Mouse (Mus musculus) adrenal gland, adult 8-10 months (tissue): Measurements from ENCODE around the gene Rad18. TPM values are rescaled to one million over a fixed set of nuclear protein-coding genes. Genes with fewer than 3 reads are reported as not detected.
"Not testable (repeated sequence)": the region's sequence is repeated elsewhere in the genome, so short reads cannot be mapped to it uniquely, and the experiment has no call there.

Experiments used
- DNase-seq: peaks from one replicate; pipeline ENCODE4 v3.0.0; 2022
- total RNA-seq, 4 experiments: library from RNA; stranded (reverse); gene quantifications; 2 replicates each; pipeline ENCODE4 v1.2.4; 2022

The Rad18 gene
- 1 to 10 TPM; 6.2 to 8.7 (median 7.8) TPM for total RNA-seq

GRCm38 (mm10) chr6:112696056-112696950 lies at the start of gene Rad18:
Gene Rad18, minus strand, starts transcription at chr6:112696686.
- DNase-seq = peak; percentile 75

DNA sequence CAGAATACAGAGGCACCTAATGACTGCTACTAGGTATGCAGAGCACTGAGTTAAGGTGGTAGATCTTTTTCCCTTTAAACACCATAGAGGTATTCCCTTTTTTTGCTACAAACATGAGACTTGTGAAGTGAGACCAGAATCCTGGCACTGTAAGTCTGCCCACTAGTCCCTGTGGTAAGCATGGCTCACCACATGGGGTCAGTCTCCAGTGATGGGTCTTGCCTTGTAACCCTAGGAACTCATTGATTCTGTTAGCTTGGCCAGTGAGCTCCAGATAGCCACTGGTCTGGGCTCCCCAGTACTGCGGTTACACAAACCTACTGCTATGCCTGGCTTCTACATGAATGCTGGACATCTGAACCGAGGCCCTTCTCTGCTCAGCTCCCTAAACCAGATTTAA lies 45.8 kb upstream of the Rad18 start:
- no peak for DNase-seq

DNA sequence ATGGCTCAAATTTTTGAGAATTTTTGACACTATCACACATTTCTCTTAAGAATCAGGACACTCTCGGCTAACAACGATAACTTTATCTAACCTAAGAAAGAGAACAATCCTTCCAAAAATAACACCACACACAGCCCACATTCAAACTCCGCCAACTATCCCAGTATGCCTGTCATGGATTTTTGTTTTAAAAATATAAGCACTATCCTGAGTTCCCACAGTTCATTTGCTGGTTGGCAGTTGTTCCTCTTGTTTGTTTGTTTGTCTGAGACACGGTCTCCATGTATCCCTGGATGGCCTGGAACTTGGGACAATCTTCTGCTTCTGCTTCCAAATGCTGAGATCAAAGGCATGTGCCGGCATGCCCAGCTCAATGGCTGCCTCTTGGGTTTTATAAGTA lies 45.3 kb upstream of the Rad18 start:
- no peak for DNase-seq

GRCm38 (mm10) chr6:112739635-112740034 lies 43.1 kb upstream of the Rad18 start:
- no peak for DNase-seq

GRCm38 (mm10) chr6:112738924-112739323 lies 42.4 kb upstream of the Rad18 start:
- DNase-seq = no peak

DNA sequence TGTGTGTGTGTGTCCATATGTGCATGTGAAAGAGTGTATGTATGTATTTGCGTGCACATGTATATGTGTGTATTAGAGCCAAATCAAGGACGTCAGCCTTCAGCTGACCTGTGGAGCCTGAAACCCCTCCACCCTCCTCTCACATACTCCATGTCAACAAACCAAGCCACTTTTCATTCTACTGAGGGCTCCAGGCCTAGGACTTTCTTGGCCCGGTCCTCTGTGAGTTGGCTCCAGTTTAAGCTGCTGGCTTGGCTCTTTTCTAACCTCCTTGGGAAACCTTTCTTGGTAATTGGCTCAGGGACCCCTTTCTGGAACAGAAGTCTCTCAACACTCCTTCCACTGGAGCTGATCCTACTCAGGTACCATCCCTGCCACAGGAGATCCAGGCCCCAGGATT lies 40.0 kb upstream of the Rad18 start:
- DNase-seq = no peak

GRCm38 (mm10) chr6:112735054-112735453 lies 38.6 kb upstream of the Rad18 start:
- DNase-seq = no peak

GRCm38 (mm10) chr6:112733942-112734341 lies 37.5 kb upstream of the Rad18 start:
- no peak for DNase-seq

GRCm38 (mm10) chr6:112732434-112732833 lies 35.9 kb upstream of the Rad18 start:
- no peak for DNase-seq

DNA sequence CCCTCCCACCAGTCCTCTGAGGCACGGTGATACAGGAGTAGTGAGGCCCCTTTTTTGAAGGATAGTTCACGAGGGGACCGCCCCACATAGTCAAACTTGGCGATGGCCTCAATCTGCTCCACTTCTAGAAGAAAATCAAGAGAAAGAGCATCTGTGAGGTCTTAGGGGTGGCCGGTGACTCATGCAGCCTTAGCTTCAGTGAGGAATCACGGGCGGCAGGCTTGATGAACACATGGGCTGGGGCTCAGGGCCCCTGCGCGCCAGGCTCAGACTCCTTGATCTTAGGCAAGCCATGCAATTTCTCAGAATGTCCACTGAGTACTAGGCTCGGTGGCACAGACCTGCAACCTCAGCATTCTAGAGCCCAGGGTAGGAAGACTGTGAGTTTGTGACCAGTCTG lies 34.9 kb upstream of the Rad18 start:
- DNase-seq = peak; percentile 57

- DNase-seq = peak; percentile 33
Measured at GRCm38 (mm10) chr6:112728760-112729422, 32.4 kb upstream of the Rad18 start.

GRCm38 (mm10) chr6:112725468-112725867 lies 29.0 kb upstream of the Rad18 start:
- no peak for DNase-seq

DNA sequence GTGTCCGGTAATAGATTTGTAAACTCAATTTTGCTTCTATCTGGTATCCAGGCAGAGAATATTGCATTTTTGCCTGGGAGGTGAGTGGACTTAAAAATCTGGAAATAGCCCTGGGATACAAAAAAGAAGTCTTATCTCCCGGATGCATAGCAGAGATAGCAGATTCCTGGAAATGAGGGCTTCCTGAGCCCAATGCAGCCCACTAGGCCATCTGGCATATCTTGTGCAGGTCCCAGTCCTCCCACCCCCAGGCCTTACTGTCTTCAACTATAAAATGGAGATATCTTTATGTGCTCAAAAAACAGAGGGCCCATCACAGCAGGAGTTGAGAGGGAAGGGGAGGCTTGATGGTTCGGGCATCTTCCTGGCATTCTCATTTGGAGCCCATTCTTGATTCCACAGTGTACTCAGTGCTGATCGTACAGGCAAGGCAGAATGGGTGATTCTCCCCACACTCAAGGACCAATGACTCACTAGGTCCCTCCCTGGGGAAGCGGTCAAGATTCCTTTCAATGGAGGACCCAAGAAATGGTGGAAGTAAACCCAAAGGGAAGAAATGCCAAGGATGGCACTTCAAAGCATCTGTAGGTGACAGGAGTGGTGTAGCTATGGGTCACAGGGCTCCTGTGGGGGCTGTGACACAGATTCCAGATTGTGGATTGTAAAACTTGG lies 24.1 kb upstream of the Rad18 start:
- DNase-seq = no peak

DNA sequence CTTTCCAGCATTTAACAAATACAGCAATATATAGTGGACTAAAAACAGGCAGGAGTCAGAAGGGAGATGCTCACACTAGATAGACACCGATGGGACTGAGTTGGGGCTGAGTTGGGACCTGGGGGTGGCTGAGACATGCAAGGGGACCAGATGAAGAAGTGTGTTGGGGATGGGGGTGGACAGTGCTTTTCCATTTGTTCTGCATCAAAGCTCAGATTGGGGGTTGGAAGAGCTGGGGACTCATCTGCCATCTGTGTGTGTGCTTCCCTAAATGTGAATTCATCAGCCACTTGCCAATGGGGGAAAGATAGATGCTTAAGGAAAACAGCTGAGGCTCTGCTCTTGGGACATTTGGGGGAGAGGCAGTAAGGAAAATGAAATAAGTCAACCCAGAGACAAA lies 23.5 kb upstream of the Rad18 start:
- no peak for DNase-seq

DNA sequence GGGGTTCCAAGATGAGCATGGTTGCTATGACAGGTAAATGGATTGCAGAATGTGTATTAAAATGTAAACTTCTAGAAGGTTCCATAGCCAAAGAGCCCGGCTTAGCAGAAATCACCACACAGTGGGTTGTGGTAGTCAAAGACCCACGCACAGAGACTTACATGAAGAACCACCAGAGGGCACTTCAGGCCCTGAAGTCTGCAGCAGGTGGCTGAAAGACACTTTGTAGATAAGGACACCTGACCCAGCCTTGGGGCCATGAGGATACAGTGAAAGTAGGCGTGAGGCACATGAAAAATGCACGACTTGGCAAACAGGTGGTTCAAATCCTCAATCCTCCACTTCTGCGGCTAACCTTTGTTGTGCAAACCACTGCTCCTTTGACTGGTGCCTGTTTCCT lies 20.7 kb upstream of the Rad18 start:
- DNase-seq = no peak

- no peak for DNase-seq
Measured at GRCm38 (mm10) chr6:112713951-112714350, 17.5 kb upstream of the Rad18 start.

DNA sequence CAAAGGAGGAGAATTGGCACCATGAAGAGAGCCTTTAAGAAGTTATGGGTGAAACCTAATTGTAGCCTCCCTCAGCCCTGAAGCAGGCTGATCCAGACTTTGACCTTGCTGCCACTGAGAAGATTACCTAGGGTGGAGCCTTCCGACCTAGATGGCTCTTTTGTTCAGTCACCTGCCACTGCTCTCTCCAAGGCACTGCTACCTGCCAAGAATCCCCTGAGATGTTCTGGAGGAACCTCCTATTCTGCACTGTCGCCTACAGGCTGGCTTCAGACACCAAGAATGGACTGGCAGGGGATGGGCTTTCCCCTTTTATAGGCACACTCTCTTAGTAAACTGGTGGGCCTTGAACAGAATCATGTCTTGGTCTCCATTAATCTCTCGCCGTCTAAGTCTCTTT lies 5.8 kb upstream of the Rad18 start:
- not testable (repeated sequence) for DNase-seq

GRCm38 (mm10) chr6:112700392-112700791 lies 3.9 kb upstream of the Rad18 start:
- no peak for DNase-seq

GRCm38 (mm10) chr6:112699115-112699514 lies 2.6 kb upstream of the Rad18 start:
- no peak for DNase-seq

- DNase-seq = no peak
Measured at GRCm38 (mm10) chr6:112694492-112694891, 2.0 kb downstream of the Rad18 start.

DNA sequence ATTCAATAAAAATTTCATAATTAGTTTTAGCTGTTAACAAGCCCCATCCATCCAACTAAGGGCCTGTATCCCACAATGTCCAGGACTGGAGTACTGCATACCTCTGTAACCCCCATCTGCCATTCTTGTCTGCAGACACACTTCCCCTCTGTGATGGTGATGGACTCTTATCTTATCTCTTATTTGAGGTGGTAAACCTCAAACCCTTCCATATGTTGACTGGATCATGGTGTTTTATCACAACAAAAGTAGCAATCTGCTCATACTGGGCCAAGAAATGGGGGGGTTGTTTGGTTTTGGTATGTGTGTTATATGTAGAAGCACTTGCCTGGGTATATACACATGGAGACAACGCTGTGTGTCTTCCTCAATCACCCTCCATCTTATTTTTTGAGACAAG lies 5.0 kb downstream of the Rad18 start:
- no peak for DNase-seq

GRCm38 (mm10) chr6:112688033-112688432 lies 8.5 kb downstream of the Rad18 start:
- no peak for DNase-seq

DNA sequence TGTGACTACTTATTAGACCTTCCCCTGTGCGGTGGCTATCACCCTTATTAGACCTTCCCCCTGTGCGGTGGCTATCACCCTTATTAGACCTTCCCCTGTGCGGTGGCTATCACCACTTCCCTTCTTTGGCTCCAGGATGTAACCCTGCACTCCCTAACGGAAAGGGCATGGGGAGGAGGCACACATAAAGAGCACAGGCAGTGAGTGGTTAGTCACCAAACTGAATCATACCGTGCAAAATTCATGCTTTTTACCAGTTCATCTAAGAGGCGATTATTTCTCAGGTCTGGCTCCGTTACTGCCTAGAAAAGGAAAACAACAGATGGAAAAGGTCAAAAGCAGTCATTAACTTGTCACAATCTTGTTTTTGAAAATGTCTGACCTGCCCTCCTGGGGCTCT lies 10.0 kb downstream of the Rad18 start:
- DNase-seq = no peak
